21 mouse cellular contexts compared by ENCODE assay signal in the genomic region with DNA sequence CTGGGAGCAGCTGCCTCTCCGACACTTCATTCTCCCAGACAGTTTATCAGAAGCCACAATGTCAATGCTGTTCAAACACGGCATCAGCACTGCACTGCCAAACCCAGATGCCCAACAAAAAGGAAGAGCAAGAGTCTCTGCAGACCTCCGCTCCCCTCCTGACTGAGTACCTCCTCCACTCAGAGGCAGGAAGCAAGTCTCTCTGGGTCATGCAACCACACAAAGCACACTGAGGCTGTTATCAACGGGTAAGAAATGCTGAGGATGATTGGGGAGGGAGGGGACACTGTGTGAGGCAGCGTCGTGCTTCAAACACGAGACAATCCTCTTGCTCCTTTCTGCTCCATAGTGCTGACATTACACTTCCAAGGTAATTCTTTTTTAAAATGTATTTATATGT. TPM values are rescaled to one million over a fixed set of nuclear protein-coding genes. Genes with fewer than 3 reads are reported as not detected.
DNase-seq lines count a peak whose midpoint lies in the region; ATAC-seq lines count a peak whose summit lies in the region.
"Had no signal": no experiment of that assay in that cellular context is flagged by ENCODE, and none has a peak within 500 bp of the region (broad histone marks: within the 10 kb centered on the region; RNA-seq: fewer than 3 reads in every experiment).

No protein-coding gene starts in this region.

- H3K36me3 ChIP-seq in heart, embryonic 12.5 days: no peaks in the 10 kb centered on the region
- H3K36me3 ChIP-seq in limb, embryonic 10.5 days: no peaks in the 10 kb centered on the region
- H3K36me3 ChIP-seq: G1E; heart, embryonic 15.5 days; stomach, embryonic 15.5 days had no signal

- no peak overlapping the region for H3K4me3 ChIP-seq in heart, embryonic 12.5 days
- no peak overlapping the region for H3K4me3 ChIP-seq in limb, embryonic 10.5 days
- H3K4me3 ChIP-seq: heart, embryonic 15.5 days; myocyte; stomach, embryonic 15.5 days had no signal

- no peaks in the 10 kb centered on the region for H3K9me3 ChIP-seq in heart, embryonic 12.5 days (replicated peaks)
- H3K9me3 ChIP-seq in limb, embryonic 10.5 days (replicated peaks): no peaks in the 10 kb centered on the region
- H3K9me3 ChIP-seq: G1E; heart, embryonic 15.5 days; stomach, embryonic 15.5 days had no signal

- no peak for DNase-seq in heart, postnatal 10 days
- DNase-seq in thymus, postnatal 10 days (ENCODE audit: low spot score in 2 of 2): peak; percentile 12 to 22
- no peak for DNase-seq in urinary bladder, postnatal 10 days (ENCODE audit: low spot score)
- no peak for DNase-seq in limb, embryonic 10.5 days (ENCODE audit: low spot score)
- DNase-seq: B cell, adult 2 months; cerebellum, postnatal 36 days; gastrocnemius, postnatal 14 days; kidney, adult 2 months; kidney, postnatal 36 days; right cerebral cortex, adult 18-20 months; spleen, adult 18-20 months had no signal

- H3K9ac ChIP-seq in heart, embryonic 12.5 days: no peak overlapping the region
- H3K9ac ChIP-seq: heart, embryonic 15.5 days; stomach, embryonic 15.5 days had no signal

- no peak overlapping the region for H3K27ac ChIP-seq in heart, embryonic 12.5 days (ENCODE audit: poor library complexity, severe bottlenecking)
- H3K27ac ChIP-seq in limb, embryonic 10.5 days: no peak overlapping the region
- H3K27ac ChIP-seq: heart, embryonic 15.5 days; stomach, embryonic 15.5 days had no signal

- H3K27me3 ChIP-seq in heart, embryonic 12.5 days (replicated peaks): no peaks in the 10 kb centered on the region; the same call in 1 of the 2 replicates
- H3K27me3 ChIP-seq in limb, embryonic 10.5 days (ENCODE audit: low read depth, poor library complexity, severe bottlenecking): no peaks in the 10 kb centered on the region
- H3K27me3 ChIP-seq: stomach, embryonic 15.5 days had no signal

- intact Hi-C loops in heart, postnatal 10 days (cut with DNase I): no loop called here

- ATAC-seq in heart, embryonic 12.5 days (ENCODE audit: insufficient number of reproducible peaks, low FRiP score): peak; percentile 48; the same call in 1 of the 2 replicates
- peak; percentile 81 for ATAC-seq in CD4-positive, CD25-positive, alpha-beta regulatory T cell, adult 4 months
- peak; percentile 78 for ATAC-seq in inflammation-experienced regulatory T-cells, adult 6 months
- no peak for ATAC-seq in frontal cortex, adult (ENCODE audit: low TSS enrichment)
- ATAC-seq: hindbrain, embryonic 16.5 days had no signal

- H3K4me2 ChIP-seq in heart, embryonic 12.5 days: no peak overlapping the region
- H3K4me2 ChIP-seq: heart, embryonic 15.5 days; midbrain, embryonic 11.5 days; stomach, embryonic 15.5 days had no signal

- peaks cover 9% of the 10 kb centered on the region for H3K4me1 ChIP-seq in heart, embryonic 12.5 days (replicated peaks)
- no peaks in the 10 kb centered on the region for H3K4me1 ChIP-seq in limb, embryonic 10.5 days
- H3K4me1 ChIP-seq: stomach, embryonic 15.5 days had no signal

- 28% methylated on average over 7 of the region's 7 CpGs for WGBS in heart, embryonic 12.5 days
- WGBS in limb, embryonic 10.5 days: 72% methylated on average over 7 of the region's 7 CpGs

RNA-seq across cellular contexts. Expression of a gene that starts 11.3 kb away (rescaled TPM):
- polyA plus RNA-seq in heart, embryonic 12.5 days (2016; fragmentation: Nextera tagmentation; extraction: Ambion mirVana): 9.6 and 10.5 TPM in 2 replicates
- 10 to 100 TPM; 24.8 to 25.3 TPM for total RNA-seq in heart, postnatal 10 days (2021)
- polyA plus RNA-seq in CD4-positive, CD25-positive, alpha-beta regulatory T cell, adult 4 months (2017; shearing (Covaris generic)): 10 to 100 TPM in 1 of 2 experiments, 1 to 10 TPM in 1; 8.9 to 12.5 TPM
- 10 to 100 TPM in 1 of 3 experiments, 1 to 10 TPM in 2; 3.3 to 10.1 (median 9.1) TPM for polyA plus RNA-seq in inflammation-experienced regulatory T-cells, adult 6 months (2017; shearing (Covaris generic))
- polyA plus RNA-seq in limb, embryonic 10.5 days (2016; fragmentation: Nextera tagmentation; extraction: Ambion mirVana): 2.8 and 3.1 TPM in 2 replicates
- total RNA-seq: G1E had no signal
- polyA plus RNA-seq: G1E, myocyte had no signal

RNA-seq across cellular contexts. Expression of a gene that starts 46.5 kb away (rescaled TPM):
- 13.4 and 14.4 TPM in 2 replicates for polyA plus RNA-seq in heart, embryonic 12.5 days (2016; fragmentation: Nextera tagmentation; extraction: Ambion mirVana)
- total RNA-seq in heart, postnatal 10 days (2021): 10 to 100 TPM; 32.3 to 37.3 TPM
- polyA plus RNA-seq in CD4-positive, CD25-positive, alpha-beta regulatory T cell, adult 4 months (2017; shearing (Covaris generic)): 10 to 100 TPM; 11.2 to 18.6 TPM
- 10 to 100 TPM; 12.9 to 18.9 (median 16.5) TPM for polyA plus RNA-seq in inflammation-experienced regulatory T-cells, adult 6 months (2017; shearing (Covaris generic))
- 15.6 and 16.0 TPM in 2 replicates for polyA plus RNA-seq in limb, embryonic 10.5 days (2016; fragmentation: Nextera tagmentation; extraction: Ambion mirVana)

RNA-seq across cellular contexts. Expression of a gene that starts 55.5 kb away (rescaled TPM):
- 0.32 and 0.36 TPM in 2 replicates for polyA plus RNA-seq in heart, embryonic 12.5 days (2016; fragmentation: Nextera tagmentation; extraction: Ambion mirVana)
- total RNA-seq in heart, postnatal 10 days (2021): under 1 TPM; 0.12 to 0.22 TPM
- 1 to 10 TPM; 1.5 to 2.7 TPM for polyA plus RNA-seq in CD4-positive, CD25-positive, alpha-beta regulatory T cell, adult 4 months (2017; shearing (Covaris generic))
- 1 to 10 TPM; 1.2 to 2.4 (median 1.9) TPM for polyA plus RNA-seq in inflammation-experienced regulatory T-cells, adult 6 months (2017; shearing (Covaris generic))
- polyA plus RNA-seq in limb, embryonic 10.5 days (2016; fragmentation: Nextera tagmentation; extraction: Ambion mirVana): 0.41 and 0.56 TPM in 2 replicates

Comparison
In these comparisons a context has a peak if more than half of its experiments do, and no peak if none do; other contexts are left out.
1. DNase-seq: peak in thymus, postnatal 10 days (2 of 2); none in heart, postnatal 10 days (0 of 2), urinary bladder, postnatal 10 days (single experiment) and limb, embryonic 10.5 days (single experiment).